Mouse (Mus musculus) megakaryocyte, adult 5-6 weeks (primary cell): ENCODE measurements around the gene Gm20736. TPM values are rescaled to one million over a fixed set of nuclear protein-coding genes. Genes with fewer than 3 reads are reported as not detected.
"Not testable (repeated sequence)": the region's sequence is repeated elsewhere in the genome, so short reads cannot be mapped to it uniquely, and the experiment has no call there.

Experiments
- ATAC-seq: 2 replicates; pipeline ENCODE4 v1.8.0; 2016; ENCODE audit warnings: mild to moderate bottlenecking, inconsistent platforms; ENCODE audit not compliant: poor library complexity, severe bottlenecking
- total RNA-seq, 2 experiments: library from RNA; stranded (forward) in 1 of 2; stranded (reverse) in 1 of 2; fragments of 153-499, 151-499 nt in 1 of 2; fragments of 221-1000, 200-1000 nt in 1 of 2; gene quantifications; 2 replicates each; pipeline versions ENCODE4 v1.2.3 to v1.2.4; 2015 to 2017

Gene Gm20736
- total RNA-seq (2015): not detected in 2 replicates
- not detected in 2 replicates for total RNA-seq (2017)

- ATAC-seq: not testable (repeated sequence)
Observed at GRCm38 (mm10) chrY:65377390-65377789, at the start of gene Gm20736. Gm20736 (plus strand) TSS chrY:65377690.

Other genes with a start within 250 kb of the Gm20736 start
- not detected in 2 replicates for gene Gm20924, start 170.2 kb upstream of the Gm20736 start, total RNA-seq (2015)
- not detected in 2 replicates for gene Gm20924, start 170.2 kb upstream of the Gm20736 start, total RNA-seq (2017)